Mouse (Mus musculus) frontal cortex, postnatal 25 days (tissue): ENCODE data around the gene Ccdc12.

Experiments used
- DNase-seq, 2 experiments: peaks; one replicate each; pipeline ENCODE4 v3.0.0; 2022; ENCODE audit warnings: low spot score in 2 of 2

Gene Ccdc12

DNA sequence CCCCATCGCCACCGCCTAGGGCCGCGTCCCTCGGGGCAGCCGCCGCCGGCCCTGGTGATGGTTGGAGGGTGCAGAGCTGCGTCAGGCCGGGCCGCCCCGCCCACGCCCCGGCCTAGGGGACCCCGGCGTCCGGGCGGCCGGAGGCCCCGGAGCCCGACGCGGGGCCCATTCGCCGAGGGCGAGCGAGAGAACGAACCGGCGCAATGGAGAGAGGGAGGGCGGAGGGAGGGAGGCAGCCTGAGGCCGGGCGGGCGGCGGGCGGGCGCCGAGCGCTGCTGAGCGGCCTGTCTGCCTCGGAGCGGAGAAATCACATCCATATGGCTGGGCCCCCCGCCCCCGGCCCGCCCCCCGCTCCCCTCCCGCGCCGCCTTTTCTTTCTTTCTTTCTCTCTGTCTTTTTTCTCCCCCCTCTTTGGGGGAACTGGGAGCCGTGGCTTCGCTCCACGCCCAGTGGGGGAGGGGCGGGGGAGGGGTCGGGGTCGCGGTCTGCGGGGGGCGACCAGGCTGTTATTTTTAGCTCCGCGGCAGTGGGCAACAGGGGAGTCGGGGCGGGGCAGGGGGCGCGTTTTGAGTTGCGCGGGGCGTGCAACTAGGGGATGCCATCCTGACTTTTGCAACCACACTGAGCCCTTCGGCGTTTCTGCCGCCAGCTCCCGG lies 86.1 kb downstream of the Ccdc12 start:
- DNase-seq = no peak

DNA sequence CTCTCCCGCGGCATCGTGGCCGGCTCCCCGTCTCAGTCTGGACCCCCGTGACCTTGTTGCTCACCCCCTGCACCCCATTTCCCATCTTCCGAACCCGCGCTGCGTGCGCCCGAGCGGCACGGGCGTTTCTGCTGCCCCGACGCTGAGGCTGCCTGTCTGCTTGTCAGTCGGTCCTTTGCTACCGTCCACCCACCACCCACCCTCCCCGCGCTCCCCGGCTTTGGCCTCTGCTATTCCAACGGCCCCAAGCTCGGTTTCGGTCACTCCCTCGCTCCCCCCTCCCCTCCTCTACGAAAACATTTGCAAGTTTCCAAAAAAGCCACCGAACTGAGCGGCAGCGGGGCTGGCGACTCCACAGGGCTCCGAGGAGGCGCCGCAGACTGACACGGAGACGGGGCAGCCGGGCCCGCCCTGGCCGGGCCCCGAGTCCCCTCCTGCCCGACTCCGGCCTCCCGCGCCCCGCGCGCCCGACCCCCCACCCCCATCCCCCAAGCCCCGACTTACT lies 86.7 kb downstream of the Ccdc12 start:
- DNase-seq = no peak

DNA sequence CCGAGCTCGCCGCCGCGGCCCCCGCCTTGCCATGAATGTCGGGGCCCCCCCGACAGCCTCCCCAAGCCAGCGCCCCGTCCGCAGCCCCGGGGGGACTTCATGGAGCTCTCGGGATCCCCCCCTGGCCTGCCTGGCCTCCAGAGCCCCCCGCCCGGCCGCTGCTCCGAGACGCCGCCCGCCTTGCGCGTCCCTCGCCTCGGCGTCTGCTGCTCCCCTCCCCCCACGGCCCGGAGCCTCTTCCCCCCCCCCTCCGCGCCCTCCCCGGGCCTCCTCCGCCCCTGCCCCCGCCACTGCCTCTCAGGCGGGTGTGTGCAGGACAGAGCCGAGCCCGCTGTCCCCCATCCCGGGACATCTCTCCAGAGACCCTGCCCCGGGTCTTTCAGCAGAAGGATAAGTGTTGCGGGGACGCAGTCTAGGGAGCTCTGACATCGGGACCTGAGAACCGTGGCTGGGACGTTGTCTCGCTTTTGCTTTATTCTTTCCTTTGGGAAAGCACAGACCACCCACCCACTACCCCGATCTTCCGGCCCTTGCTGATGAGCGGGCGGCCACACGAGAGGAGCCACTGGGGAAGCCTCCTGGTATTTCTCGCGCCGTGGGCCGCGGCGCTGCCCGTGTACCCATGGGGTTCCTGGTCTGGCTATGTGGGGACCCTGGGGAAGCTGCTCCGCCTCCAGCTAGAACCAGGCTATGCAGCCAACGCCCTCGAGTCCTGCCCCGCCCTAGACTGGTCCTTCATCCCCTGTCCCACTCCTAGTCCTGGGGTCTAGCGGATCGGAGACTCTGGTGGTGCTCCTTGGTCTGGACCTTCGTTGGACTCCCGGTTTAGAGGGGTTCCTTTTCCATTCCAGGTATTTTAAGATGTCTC lies 87.4 kb downstream of the Ccdc12 start:
- no peak for DNase-seq

DNA sequence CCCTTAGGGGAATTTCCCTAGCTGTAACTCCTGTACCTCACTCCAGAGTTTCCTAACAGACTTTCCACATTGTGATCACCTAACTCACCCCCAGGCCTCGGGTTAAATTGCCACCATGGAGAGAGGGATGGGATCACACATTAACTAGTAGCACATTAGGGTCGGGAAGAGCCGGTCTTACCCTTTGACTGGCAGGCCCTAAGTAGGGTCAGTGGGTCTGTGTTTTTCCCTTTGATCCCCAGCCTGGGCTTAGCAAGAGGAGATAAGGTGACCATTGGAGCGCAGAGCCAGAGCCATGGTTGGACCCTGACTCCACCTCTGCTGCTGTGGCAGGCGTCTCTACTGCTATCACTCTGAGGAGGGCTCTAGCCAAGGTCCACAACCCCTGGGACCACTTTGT lies 89.4 kb downstream of the Ccdc12 start:
- no peak for DNase-seq

DNA sequence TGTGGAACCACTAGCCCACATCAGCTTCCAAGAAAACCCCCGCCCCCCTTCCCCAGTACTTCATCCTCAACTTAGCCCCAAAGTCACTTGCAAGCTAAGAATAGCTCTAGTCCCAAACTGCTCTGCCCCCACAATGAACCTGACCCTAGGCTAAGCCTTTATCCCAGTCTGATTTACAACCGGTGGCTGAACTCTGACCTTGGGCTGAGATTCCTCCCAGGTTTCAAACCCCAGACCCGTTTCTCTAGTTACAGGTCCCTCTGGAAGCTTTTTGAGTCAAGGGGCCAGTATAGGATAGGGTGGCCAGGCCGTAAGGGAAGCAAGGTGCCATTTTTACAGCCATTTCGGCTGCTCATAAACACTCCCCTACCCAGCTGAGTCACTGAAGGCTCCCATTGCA lies 89.9 kb downstream of the Ccdc12 start:
- DNase-seq = no peak

DNA sequence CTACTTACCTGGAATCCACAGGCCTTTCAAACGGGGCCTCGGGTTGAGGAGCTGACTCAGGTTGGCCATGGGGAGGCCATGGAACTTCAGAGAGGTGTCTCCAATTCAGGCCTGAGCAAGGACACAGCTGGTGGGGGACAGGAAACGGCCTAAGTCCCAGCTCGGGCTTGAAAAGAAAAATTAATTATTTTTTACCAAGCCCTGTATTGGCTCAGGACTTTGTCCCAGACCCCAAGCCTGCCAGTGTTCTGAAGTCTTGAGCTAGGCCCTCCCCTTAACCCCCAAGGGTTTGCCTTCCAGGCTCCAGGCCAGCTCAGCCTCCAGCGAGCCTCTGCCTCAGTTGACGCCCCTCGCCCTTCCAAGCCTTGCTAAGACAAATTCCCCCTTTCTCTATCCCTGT lies 90.7 kb downstream of the Ccdc12 start, which contains the start of gene Pth1r:
Gene Pth1r, minus strand, starts transcription at position 185 of the 400 bp plus-strand sequence.
- DNase-seq = no peak

DNA sequence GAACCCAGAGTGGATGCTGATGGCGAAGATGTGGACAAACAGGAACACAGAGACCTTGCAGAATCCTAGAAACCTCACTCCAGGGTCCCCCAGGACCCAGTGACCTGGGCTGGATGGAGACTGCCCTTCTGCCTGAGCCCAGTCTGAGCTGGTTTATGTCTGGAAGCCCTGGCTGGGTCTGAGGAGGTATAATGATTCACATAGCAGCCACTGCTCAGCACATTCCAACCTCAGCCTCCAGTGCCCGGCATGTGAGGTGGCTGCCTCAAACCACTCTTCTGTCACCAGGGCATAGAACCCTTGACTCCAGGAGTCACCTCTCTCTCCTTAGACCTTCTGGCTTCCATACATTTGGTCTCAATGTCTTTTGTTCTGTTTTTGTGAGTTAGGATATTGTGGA lies 92.1 kb downstream of the Ccdc12 start:
- DNase-seq = no peak

DNA sequence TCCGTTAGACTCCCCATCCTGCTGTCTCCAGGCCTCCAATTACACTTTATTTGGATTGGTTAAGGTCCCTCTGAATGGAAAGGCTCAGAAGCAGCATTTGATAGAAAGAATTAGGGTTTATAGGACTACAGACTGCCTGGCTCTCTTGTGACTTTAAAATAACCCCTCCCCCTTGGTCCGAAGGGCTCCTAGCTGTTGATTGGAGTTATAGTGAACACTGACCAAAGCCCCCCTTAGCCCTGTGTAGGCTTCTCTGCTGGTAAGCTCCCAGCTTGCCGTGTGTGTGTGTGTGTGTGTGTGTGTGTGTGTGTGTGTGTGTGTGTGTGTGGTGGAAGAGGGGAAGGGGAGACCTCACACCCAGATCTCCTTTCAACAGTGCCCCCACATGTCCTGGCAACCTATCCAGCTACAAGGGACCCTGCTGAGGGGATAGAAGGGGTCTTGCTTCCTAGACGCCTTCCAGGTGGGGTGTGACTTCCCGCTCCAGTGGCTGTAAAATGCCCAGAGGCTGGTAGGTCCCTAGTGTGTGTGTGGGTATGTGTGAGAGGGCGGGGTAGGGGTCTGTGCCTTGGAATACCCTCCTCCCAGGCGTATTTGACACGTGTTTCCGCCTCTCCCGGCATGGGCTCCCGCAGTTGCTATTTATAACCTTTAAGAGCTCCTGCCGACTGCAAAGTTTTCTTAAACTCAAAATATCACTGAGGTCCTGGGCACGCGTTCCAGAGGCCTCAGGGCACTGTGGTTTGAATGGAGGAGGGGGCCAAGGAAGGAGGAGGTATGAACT lies 94.3 kb downstream of the Ccdc12 start:
- no peak for DNase-seq

DNA sequence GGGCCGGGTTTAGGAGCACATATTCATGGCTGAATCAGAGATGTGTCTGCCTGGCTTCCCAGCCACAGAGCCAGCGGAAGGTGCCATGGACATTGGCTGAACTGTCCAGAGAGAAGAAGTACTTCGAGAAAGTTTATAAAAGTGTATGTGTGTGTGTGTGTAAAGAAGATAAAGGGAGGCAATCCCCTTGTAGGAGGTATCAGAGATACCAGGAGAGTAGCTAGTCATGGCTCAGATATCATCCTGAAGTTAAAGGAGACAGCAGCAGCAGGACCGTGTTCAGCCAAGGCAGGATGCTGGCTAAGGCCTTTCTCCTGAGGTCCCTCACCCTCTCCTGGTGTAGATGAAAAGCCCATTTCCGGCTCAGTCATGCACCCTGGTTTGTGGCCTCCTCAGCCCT lies 95.1 kb downstream of the Ccdc12 start:
- DNase-seq = no peak

DNA sequence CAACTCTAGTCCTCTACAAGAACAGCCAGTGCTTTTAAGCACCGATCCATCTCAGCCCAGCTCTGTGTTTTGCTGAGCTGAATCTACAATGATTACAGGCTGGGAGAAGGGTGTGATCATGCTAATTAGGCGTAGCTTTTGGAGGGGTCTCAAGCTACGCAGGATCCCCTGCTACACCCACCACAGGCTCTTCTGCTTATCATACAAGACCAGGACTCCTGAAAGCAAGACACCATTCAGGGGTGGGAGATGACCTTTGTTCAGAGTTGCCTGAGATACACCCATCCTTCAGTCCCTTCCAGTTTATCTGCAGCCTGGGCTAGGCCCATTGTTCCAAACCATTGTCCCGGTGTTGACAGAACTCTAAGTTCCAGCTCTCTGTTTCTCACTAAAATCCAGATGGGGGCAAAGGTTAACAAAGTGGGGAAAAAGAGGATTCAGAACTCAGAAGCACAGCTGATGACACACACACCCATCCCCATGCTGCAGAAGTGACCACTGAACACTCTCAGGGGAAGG lies 96.7 kb downstream of the Ccdc12 start:
- DNase-seq = no peak

DNA sequence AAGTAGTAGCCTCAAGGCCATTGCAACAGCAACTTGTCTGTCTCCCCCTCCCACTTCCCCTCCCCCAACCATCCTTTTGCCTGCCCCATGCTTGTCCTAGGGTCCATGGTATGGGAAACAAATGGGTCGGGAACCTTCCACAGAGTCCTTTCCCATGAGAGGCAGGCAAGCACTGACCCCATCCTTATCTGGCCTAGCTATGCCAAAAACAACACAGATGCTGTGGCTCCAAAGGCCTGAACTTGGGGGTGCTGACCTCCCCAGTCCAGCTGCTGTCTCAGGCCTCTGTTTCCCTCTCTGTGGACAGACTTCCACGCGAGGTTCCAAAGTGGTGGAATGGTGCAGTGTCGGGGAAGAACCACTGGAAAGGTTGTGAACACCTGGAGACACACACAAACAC lies 97.5 kb downstream of the Ccdc12 start:
- DNase-seq = no peak

DNA sequence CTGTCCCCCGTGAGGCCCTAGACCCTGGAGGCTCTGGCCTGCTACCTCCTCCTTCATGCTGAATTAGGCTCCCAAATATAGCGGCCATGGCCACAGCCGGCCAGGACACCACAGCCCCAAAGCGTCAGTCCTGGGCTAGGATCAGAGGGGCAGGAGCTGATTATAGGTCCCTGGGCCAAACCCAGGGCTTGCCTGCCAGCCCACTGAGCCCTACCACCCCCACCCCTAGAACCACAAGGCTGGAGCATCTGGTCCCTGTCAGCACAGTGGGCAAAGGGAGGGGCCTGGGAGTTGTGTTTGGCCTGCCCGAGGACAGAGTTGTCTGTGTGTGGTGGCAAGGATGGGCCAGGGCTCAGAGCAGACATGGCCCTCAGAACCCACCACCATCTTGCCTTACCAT lies 101.5 kb downstream of the Ccdc12 start:
- no peak for DNase-seq

DNA sequence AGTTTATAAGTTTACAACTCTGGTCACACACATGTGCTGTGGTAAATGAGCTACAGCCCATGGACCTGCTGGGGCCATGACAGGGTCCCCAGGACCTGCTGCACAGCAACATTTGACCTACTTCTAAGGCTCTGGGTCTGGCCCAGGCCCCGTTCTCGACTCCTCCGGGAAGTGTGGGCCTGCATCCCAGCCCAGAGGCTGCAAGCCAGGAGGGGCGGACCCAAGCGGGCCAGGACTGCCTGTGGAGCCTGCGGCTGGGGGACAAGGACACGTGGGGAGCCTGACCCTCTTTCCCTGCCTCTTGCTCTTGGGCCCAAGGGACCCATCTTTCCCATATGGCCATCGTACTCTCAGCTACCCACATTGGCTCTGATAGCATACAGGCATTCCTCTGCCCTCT lies 102.3 kb downstream of the Ccdc12 start:
- peak; percentile 10 to 17 for DNase-seq

DNA sequence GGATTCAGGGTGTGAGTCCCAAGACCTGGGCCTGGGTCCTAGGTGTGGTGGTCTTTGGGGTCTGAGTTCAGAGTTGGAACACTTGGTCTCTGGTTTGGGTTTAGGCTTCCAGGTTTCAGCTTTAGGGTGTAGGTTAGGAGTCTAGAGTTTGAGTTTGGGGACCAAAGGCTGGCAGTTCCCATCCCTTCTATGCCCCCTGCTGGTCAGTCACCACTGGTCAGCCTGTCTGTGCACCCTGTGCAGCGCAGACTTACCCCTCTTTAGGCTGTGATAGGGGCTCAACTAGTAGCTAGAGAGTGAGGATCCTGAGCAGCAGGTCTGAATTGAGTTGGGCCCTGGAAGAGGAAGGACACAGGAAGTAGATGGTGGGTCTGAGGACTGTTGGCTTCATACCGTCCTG lies 103.0 kb downstream of the Ccdc12 start:
- peak in 1 of 2 experiments; percentile 16 for DNase-seq

DNA sequence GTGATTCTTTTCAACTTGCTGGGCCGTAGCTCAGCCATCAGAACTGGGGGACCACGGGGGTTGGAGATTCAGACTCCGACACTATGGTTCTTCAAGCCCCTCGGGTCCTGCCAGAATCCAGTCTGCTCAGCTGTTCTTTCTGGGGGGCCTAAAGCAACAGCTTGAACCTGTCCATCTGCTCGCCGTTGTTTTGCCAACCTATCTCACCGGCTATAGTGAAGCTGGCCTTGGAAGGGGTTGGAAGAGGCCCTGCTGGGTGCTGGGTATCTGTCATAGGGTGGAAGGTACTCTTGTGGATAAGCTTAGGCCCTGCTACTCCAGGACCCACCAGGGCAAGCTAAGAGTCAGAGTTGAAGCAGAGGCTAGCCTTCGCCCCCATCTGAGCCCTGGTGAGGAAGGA lies 104.6 kb downstream of the Ccdc12 start:
- DNase-seq = no peak
